Mouse (Mus musculus) adrenal gland, postnatal 10 days (tissue): Measurements from ENCODE around the gene Rhag. TPM values are rescaled to one million over a fixed set of nuclear protein-coding genes. Genes with fewer than 3 reads are reported as not detected.

Source experiments
- DNase-seq: peaks from one replicate; pipeline ENCODE4 v3.0.0; 2021; ENCODE audit warnings: mixed read lengths
- total RNA-seq, 2 experiments: library from RNA; stranded (reverse); gene quantifications; 2 replicates each; pipeline ENCODE4 v1.2.3; 2021

The Rhag gene
- total RNA-seq, 2 experiments from 2014 or later = 1.8 to 3.1 TPM

DNA sequence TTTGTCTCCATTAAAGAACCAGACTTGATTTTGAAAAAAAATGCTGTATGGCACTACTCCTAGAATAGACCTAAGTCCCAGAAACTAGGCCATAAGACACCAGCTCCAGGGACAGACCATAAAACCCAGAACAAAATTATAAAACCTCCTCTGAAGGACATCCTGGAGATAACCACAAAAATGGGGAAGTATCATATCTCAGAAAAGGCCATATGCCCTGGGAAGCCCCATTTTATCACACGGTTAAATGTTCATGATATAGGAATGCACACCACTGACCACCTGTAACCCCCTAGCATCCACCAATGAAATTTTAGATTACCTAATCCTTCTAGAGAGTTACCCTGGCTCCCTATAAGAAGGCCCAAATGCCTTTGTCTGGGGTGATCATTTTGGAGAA is 64.6 kb downstream of the Rhag start:
- no peak for DNase-seq

DNA sequence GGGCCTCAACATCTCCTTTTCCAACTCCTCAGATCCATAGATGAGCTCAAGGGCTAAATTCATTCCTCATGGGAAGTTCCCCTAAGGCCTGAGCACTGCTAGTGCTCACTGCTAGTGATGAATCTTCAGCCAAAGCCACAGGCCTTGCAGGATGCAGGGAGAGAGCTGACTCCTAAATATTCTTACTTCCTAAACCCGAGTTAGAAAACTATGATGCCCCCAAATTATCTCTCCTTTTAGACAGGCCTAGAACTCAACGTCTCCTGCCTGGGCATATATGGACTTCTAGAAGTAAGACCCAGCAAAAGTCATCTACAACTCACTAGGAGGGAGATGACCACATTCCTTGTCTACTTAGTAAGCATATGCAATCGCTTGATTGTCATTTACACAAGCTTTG is 66.8 kb downstream of the Rhag start:
- no peak for DNase-seq

DNA sequence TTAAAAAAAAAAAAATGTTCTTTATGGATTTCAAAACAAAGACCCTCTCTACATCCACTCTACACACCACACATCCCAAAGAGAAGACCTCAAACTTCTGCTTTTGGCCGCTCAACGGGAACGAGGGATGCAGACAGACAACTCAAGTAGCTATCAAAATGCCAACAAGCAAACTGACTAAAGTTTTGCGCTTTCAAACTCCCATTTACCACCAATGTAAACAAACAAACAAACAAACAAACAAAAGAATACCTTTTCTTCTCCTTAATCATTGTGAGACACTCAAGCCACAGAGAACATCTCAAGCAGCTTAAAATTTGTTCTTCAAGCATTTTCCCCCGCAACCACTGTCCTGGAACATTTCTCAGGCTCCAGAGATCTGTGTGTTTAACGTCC is 68.6 kb downstream of the Rhag start:
- DNase-seq = no peak

DNA sequence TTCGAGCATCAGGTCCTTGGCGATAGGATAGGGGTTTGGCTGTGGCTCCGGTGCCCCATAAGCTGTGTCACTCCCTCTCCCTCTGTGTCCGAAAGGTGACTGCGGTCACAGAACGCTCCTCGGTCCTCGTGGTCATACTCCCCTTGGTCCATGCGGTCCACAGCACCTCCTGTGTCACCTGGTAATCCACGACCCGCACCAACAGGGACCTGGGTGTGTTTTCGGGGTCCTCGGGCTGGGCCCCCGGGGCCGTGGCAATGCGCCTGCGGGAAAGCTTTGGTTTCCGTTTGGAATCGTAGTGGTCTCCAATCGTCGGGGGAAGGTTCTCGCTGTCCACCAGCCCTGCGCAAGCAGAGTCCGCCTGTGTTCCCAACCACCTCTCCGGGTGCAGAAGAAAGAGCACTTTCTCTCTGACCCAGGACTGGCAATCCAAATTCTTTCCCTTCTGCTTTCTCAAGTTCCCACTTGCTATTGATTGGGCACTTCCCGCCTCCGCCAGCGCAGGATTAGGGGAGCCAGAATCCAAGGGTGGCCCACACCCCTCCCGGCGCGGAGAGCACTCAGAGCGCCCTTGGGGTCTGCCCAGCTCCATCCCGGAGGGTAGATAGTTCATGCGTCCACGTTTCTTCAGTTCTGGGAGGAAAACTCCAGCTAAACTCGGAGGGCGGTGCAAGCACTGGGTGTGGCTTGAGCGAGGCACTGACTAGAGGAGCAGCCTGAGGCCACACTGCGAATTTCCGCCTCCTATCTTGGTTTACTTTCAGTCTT is 69.2 kb downstream of the Rhag start, which contains the start of gene 9130008F23Rik:
TSS of gene 9130008F23Rik (minus strand) at position 636 of the 768 bp plus-strand sequence.
- peak; percentile 72 for DNase-seq

DNA sequence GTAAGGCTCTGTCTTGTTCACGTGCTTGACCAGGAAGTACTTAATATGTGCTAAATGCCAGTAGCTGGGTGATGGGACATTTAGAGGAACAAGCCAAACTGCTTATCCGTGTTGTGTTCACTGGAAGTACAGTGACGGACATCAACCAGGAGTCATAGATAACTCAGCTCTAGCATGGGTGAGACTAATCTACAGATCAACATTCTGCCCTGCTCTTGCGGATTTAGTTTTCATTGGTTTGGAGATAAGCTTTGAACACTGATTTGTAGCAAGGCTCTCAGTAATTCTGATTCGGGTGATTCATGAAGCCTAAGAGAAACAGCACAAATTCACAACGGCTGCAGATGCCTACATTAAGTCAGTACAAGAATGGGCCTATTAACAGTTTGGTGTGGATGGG is 71.2 kb downstream of the Rhag start:
- no peak for DNase-seq

DNA sequence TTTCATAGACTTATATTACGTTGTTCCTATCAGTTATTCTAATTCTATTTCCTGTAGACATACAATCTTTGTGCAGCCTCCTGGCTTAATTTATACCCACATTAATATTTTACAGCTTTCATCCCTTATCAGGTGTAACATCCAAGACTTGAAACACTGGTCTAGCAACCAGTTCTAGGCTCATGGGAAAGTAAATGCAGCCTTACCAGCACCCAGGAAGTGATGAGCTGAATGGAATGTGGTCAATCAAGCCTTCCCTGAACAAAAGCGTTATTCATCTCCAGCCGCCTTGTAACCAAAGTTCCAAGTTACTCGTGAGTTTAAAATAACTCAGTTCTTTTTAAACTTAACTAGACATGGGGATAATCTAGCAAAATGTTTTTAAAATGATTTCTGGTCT is 74.2 kb downstream of the Rhag start:
- no peak for DNase-seq

DNA sequence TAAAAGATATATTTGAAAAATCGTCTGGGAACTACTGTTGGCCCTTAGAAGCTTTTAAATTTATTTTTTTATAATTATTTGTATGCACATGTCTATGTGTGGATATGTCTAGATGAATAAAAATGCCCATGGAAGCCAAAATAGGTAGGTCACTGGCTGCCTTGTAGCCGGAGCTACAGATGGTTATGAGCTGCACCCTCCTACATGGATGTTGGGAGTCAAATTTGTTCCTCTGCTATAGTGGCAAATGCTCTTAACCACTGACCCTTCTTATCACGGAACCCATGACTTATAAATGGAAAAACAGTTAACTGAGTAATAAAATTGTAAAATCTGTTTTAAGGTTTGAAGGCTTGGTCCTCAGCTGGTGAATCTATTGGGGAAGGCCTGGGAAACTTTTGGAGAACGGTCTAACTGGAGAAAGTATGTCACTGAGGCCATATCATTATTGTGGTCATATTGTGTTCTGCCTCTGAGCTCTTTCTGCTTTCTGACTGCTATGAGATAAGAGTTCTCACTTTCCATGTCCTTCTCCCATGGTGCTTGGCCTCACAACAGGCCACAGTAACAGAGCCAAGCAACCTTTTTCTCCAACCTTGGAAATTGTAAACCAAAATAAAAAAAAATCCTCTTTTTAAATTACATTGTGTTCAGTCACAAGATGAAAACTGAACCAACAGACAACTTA is 77.1 kb downstream of the Rhag start:
- no peak for DNase-seq

Other genes starting within 250 kb of the Rhag start
- gene Esp6, start 249.6 kb upstream of the Rhag start, total RNA-seq = not detected
- not detected for gene Esp4, start 212.5 kb upstream of the Rhag start, total RNA-seq
- not detected for gene Esp3, start 179.1 kb upstream of the Rhag start, total RNA-seq
- gene Esp1, start 84.0 kb upstream of the Rhag start, total RNA-seq = not detected
- gene Crisp2, start 4.1 kb upstream of the Rhag start, total RNA-seq = not detected
- 1 to 10 TPM; 1.6 to 1.7 TPM for gene 9130008F23Rik, start 69.4 kb downstream of the Rhag start, total RNA-seq
- gene Glyatl3, start 103.2 kb downstream of the Rhag start, total RNA-seq = not detected
- 100 to 1,000 TPM; 132 to 140 TPM for gene Mut, start 123.6 kb downstream of the Rhag start, total RNA-seq
- 1 to 10 TPM; 7.8 to 7.9 TPM for gene Cenpq, start 123.9 kb downstream of the Rhag start, total RNA-seq